Mouse (Mus musculus) embryonic facial prominence, embryonic 13.5 days (tissue): ENCODE results near the gene Proser2. TPM values are rescaled to one million over a fixed set of nuclear protein-coding genes. Genes with fewer than 3 reads are reported as not detected.

Experiments
- ATAC-seq: fragments of 200-750 bp; cut with Nextera tagmentation; 2 replicates; pipeline ENCODE4 v1.8.0; 2017; ENCODE audit warnings: low read depth; ENCODE audit not compliant: insufficient number of reproducible peaks, insufficient read depth, low FRiP score, low TSS enrichment
- H3K27ac ChIP-seq: fragments of 300-500 bp; sonication (generic); 2 replicates; pipeline ENCODE4 v1.5.1; 2015; ENCODE audit warnings: moderate library complexity, mild to moderate bottlenecking, inconsistent platforms
- H3K27me3 ChIP-seq: fragments of 300-500 bp; sonication (generic); 2 replicates; pipeline ENCODE4 v1.6.1; 2015; ENCODE audit warnings: mild to moderate bottlenecking, inconsistent platforms
- H3K36me3 ChIP-seq: fragments of 300-500 bp; sonication (generic); 2 replicates; pipeline ENCODE4 v1.6.1; 2015; ENCODE audit warnings: mild to moderate bottlenecking, inconsistent platforms
- H3K4me1 ChIP-seq: fragments of 300-500 bp; sonication (generic); 2 replicates; pipeline ENCODE4 v1.6.1; 2015; ENCODE audit warnings: inconsistent platforms
- H3K4me2 ChIP-seq: fragments of 300-500 bp; sonication (generic); 2 replicates; pipeline ENCODE4 v1.6.1; 2015; ENCODE audit warnings: moderate library complexity, mild to moderate bottlenecking, inconsistent platforms
- H3K4me3 ChIP-seq: fragments of 300-500 bp; sonication (generic); 2 replicates; pipeline ENCODE4 v1.5.1; 2015; ENCODE audit warnings: mild to moderate bottlenecking, inconsistent platforms
- H3K9ac ChIP-seq: fragments of 300-500 bp; sonication (generic); 2 replicates; pipeline ENCODE4 v1.6.1; 2015; ENCODE audit warnings: mild to moderate bottlenecking, inconsistent platforms
- H3K9me3 ChIP-seq: fragments of 300-500 bp; sonication (generic); 2 replicates; pipeline ENCODE4 v1.6.1; 2016; ENCODE audit warnings: inconsistent platforms
- WGBS: fragments of 180-500 bp; shearing (Covaris S2); methylation state at CpG from one replicate; pipeline ENCODE4 v1.1.7; 2015; ENCODE audit warnings: mixed read lengths; 5-methylcytosine and 5-hydroxymethylcytosine counted together
- polyA plus RNA-seq: library from polyadenylated mRNA; unstranded; fragments of >200 nt; fragmentation: Nextera tagmentation; extraction: Ambion mirVana; gene quantifications from 2 replicates; pipeline ENCODE4 v1.2.1, GENCODE M21; 2015

Gene Proser2
- polyA plus RNA-seq, result 9.4 and 10.1 TPM in 2 replicates

GRCm38 (mm10) chr2:6129555-6130355, at the start of gene Proser2:
Gene Proser2 (minus strand): TSS chr2:6130211.
- Histone ChIP-seq H3K9ac (peak within 1 kb of the TSS; percentile 76), H3K9me3 (no peaks in the 10 kb centered on the region), H3K27me3 (peaks cover 30% of the 10 kb centered on the region), H3K27ac (no peak within 1 kb of the TSS), H3K4me2 (peak within 1 kb of the TSS; percentile 91), H3K36me3 (no peaks in the 10 kb centered on the region), H3K4me1 (peaks cover 8% of the 10 kb centered on the region; the same call in 1 of the 2 replicates), H3K4me3 (peak within 1 kb of the TSS; percentile 76)
- ATAC-seq, result peak; percentile 49; the same call in 1 of the 2 replicates
- under 1% methylated on average over 83 of the region's 83 CpGs for WGBS

DNA sequence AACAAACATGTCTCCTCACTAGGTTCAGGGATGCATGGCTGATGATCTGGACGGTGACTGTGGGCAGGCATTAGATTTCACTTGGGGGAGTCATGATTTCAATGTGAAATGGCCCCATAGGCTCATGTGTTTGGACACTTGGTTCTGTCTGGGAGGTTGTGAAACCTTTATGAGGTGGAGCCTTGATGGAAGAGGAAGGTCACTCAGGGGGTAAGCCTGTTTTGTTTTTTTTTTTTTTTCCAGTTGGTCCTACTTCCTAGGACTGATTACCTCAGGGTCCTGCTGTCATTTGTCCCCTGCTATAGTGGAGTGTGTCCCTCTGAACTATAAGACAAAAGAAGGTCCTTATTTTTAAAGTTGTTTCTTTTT, 49.7 kb upstream of the Proser2 start:
- Histone ChIP-seq H3K4me3 (no peak overlapping the region), H3K9me3 (0 out of 2 replicates have a peak, but pooled peaks cover 4% of the 10 kb centered on the region), H3K27me3 (no peaks in the 10 kb centered on the region), H3K4me1 (no peaks in the 10 kb centered on the region), H3K4me2 (no peak overlapping the region), H3K27ac (no peak overlapping the region), H3K9ac (no peak overlapping the region), H3K36me3 (no peaks in the 10 kb centered on the region)
- ATAC-seq, result no peak
- WGBS, result 70% methylated on average over 1 of the region's 1 CpGs

DNA sequence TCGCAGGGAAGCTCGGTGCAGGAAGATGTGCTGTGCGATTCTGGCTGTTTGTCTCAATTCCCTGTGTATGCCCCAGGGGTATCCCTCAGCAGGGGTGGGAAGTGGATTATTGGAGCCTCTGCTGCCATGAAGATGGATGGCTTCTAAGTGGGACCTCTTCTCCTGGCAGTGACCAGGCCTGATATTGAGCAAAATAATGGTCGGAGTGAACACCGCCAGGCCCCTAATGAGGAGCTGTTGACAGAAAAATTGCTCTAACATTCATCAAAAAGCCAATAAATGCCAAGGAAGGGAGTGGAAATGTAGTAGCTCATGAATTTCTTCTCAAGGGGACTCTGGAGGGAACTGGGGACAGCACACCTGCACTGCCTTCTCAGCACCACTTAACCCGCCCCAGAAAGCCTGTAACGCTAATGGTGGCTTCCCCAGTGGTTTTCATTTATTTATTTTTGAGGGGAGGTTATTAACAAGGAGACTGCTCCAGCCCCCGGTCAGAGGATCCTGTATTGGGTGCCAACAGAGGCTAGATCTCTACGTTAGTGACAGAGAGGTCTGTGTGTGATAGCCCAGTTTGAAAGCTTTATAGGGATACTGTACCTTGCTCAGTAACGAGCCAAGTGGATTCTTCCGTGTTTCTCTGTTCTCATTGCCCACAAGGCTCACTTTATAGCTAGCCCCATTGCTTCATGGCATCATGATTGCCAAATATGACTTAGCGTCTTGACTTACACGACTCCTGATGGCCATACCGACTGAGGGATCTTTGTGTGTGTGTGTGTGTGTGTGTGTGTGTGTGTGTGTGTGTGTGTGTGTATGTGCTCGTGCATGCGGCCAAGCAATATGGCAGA, 49.1 kb upstream of the Proser2 start:
- WGBS, result 82% methylated on average over 16 of the region's 16 CpGs
- Histone ChIP-seq H3K4me2 (no peak overlapping the region), H3K27me3 (no peaks in the 10 kb centered on the region), H3K9me3 (no peaks in the 10 kb centered on the region), H3K36me3 (no peaks in the 10 kb centered on the region), H3K4me1 (no peaks in the 10 kb centered on the region), H3K27ac (no peak overlapping the region), H3K4me3 (no peak overlapping the region), H3K9ac (no peak overlapping the region)
- ATAC-seq, result no peak

- no peaks in the 10 kb centered on the region for H3K27me3 ChIP-seq
- H3K4me1 ChIP-seq, result no peaks in the 10 kb centered on the region
- no peaks in the 10 kb centered on the region for H3K36me3 ChIP-seq
- no peak for ATAC-seq
- H3K4me2 ChIP-seq, result no peak overlapping the region
- H3K9me3 ChIP-seq, result no peaks in the 10 kb centered on the region
- no peak overlapping the region for H3K9ac ChIP-seq
- WGBS, result 16% methylated on average over 3 of the region's 3 CpGs
- H3K4me3 ChIP-seq, result no peak overlapping the region
- H3K27ac ChIP-seq, result no peak overlapping the region
Observed at GRCm38 (mm10) chr2:6173013-6173412, 43.0 kb upstream of the Proser2 start.

DNA sequence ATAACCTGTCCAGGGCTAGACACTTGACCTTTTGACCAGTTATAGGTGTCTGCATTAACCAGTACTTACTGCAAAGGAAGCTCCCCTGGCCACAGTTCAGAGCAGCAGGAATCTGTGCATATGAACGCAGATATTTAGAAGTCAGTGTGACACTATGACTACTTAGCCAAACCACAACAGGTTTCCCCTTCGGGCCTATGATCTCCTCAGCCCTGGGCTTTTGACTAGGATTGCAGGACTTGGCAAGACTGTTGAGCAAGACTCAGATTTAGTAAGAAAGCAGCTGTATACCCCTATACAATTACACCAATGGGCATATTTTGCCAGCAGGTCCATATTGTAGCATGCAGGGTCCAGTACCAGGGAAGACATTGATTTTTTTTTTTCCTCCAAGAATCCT, 38.5 kb upstream of the Proser2 start:
- Histone ChIP-seq H3K27ac (no peak overlapping the region), H3K9me3 (no peaks in the 10 kb centered on the region), H3K4me2 (no peak overlapping the region), H3K4me3 (no peak overlapping the region), H3K36me3 (no peaks in the 10 kb centered on the region), H3K27me3 (no peaks in the 10 kb centered on the region), H3K9ac (no peak overlapping the region), H3K4me1 (peaks cover 10% of the 10 kb centered on the region)
- ATAC-seq, result no peak
- 82% methylated on average over 2 of the region's 2 CpGs for WGBS

DNA sequence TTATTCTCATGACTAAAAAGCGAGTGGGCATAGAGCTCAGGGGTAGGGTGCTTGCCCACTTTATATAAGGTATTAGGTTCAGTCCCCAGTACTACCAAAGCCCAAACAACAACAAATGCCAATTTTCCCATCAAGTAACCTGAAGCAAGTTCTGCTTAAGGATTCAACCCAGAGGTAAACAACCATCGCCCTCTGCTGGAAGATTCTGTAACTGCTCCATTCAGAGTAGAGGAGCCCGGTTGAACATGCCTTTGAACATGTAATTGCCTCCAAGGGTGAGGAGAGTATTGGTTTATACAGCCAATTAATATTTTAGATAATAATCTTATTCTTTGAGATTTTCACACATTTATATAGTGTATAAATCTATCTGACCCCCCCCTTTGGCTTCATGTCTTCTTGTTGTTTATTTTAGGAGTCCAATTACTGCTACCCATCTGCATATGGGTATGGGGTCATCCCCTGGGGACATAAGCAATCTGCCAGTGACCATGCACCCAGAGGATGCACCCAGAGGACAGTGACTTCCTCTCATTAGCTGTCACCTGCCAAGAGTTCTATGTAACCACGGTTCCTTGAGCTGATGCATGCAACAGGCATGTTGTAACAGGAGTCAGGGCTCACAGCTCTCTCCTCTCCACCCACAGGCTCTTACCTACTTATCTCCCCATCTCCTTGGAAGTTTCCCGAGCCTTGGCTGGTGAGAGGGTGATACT, 38.0 kb upstream of the Proser2 start:
- Histone ChIP-seq H3K9me3 (no peaks in the 10 kb centered on the region), H3K36me3 (no peaks in the 10 kb centered on the region), H3K27me3 (no peaks in the 10 kb centered on the region), H3K27ac (no peak overlapping the region), H3K4me2 (no peak overlapping the region), H3K4me1 (peaks cover 10% of the 10 kb centered on the region), H3K9ac (no peak overlapping the region), H3K4me3 (no peak overlapping the region)
- no peak for ATAC-seq
- WGBS, result 20% methylated on average over 5 of the region's 5 CpGs

GRCm38 (mm10) chr2:6165771-6166170, 35.8 kb upstream of the Proser2 start:
- Histone ChIP-seq H3K9ac (no peak overlapping the region), H3K36me3 (no peaks in the 10 kb centered on the region), H3K9me3 (no peaks in the 10 kb centered on the region), H3K4me2 (no peak overlapping the region), H3K4me3 (no peak overlapping the region), H3K27ac (no peak overlapping the region), H3K27me3 (no peaks in the 10 kb centered on the region), H3K4me1 (peaks cover 23% of the 10 kb centered on the region)
- ATAC-seq, result no peak
- 70% methylated on average over 6 of the region's 6 CpGs for WGBS

DNA sequence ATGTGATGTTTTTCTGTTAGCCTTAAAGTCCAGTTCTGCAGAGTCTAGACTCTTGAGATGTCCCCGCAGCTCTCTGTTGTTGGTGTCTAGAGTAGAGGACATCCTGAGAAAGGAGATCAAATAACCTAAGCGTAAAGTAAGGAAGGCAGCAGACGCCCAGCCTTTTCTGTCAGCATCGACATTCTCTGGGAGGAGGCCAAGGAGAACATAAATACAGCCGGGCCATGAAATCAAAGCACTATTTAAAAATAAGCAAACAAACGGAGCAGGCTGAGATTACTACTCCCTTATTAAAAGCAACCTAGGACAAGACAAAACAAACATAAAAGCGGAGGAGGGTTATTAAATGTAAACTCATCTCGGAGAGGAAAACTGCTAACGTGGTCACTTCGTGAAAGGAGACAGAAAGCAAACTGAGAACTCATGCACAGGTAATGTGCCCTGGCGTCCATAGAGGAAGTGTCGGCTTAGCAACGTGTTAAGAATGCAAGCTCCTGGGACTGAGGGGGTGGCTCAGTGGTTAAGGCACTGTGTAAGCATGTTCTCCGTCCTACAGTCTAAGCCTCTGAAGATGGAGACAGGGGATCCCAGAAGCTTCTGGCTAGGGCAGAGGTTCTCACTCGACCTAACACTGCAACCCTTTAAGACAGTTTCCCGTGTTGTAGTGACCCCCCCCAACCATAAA, 34.7 kb upstream of the Proser2 start:
- 55% methylated on average over 16 of the region's 16 CpGs for WGBS
- no peak overlapping the region for H3K4me3 ChIP-seq
- H3K9ac ChIP-seq, result no peak overlapping the region
- no peak overlapping the region for H3K4me2 ChIP-seq
- ATAC-seq, result 0 out of 2 replicates have a peak, but pooled peaks have one; percentile 30
- H3K27ac ChIP-seq, result no peak overlapping the region
- no peaks in the 10 kb centered on the region for H3K9me3 ChIP-seq
- no peaks in the 10 kb centered on the region for H3K36me3 ChIP-seq
- H3K4me1 ChIP-seq, result peaks cover 32% of the 10 kb centered on the region
- H3K27me3 ChIP-seq, result no peaks in the 10 kb centered on the region

DNA sequence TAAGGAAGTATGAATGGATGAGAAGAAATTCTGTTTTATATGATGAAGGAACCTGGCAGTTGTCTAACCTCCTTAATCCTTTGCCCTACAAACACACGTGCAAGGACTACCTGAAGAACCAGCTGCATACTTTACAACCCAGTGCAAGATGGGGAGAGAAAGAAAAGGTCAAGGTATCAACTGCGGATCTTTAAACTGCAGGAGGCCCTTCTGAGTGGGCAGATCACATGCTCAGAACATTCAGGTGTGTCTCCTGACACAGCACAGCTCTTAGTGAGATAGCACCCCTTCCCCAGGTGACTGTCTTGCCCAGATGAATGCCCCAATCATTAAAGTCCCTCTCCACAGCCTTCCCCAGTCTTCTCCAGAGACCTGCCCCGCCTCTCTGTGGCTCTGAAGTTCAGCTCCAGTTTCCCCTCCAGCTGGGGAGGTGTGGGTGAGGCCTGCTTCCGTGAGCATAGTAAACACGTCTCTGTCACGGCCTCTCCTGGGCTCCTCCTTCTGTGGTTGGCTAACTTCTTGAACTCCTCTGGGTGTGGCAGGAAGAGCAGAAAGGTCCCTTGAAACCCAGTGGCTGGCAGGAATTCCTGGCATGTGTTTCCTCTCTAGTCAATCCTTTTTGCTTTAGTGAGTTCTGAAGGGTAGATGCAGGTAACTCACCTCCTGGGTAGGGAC, 32.5 kb upstream of the Proser2 start:
- Histone ChIP-seq H3K9me3 (no peaks in the 10 kb centered on the region), H3K4me1 (peaks cover 37% of the 10 kb centered on the region), H3K9ac (no peak overlapping the region), H3K4me3 (no peak overlapping the region), H3K27me3 (no peaks in the 10 kb centered on the region), H3K36me3 (no peaks in the 10 kb centered on the region), H3K4me2 (no peak overlapping the region), H3K27ac (peak overlapping the region; percentile 56; the same call in 1 of the 2 replicates)
- WGBS, result 41% methylated on average over 6 of the region's 6 CpGs
- no peak for ATAC-seq

GRCm38 (mm10) chr2:6159735-6160134, 29.7 kb upstream of the Proser2 start:
- H3K4me3 ChIP-seq, result no peak overlapping the region
- H3K9me3 ChIP-seq, result no peaks in the 10 kb centered on the region
- no peak overlapping the region for H3K9ac ChIP-seq
- H3K27ac ChIP-seq, result no peak overlapping the region
- ATAC-seq, result no peak
- H3K4me1 ChIP-seq, result peaks cover 31% of the 10 kb centered on the region
- H3K4me2 ChIP-seq, result no peak overlapping the region
- no peaks in the 10 kb centered on the region for H3K36me3 ChIP-seq
- WGBS, result 29% methylated on average over 2 of the region's 2 CpGs
- no peaks in the 10 kb centered on the region for H3K27me3 ChIP-seq
